Mouse (Mus musculus) intestine, embryonic 14.5 days (tissue): ENCODE measurements around the gene Ffar2. TPM values are rescaled to one million over a fixed set of nuclear protein-coding genes. Genes with fewer than 3 reads are reported as not detected.
"Not testable (repeated sequence)": the region's sequence is repeated elsewhere in the genome, so short reads cannot be mapped to it uniquely, and the experiment has no call there.

Experiments
- ATAC-seq: fragments of 200-750 bp; cut with Nextera tagmentation; replicated peaks from 2 replicates; pipeline ENCODE4 v1.8.0; 2017; ENCODE audit warnings: low read depth, moderate number of reproducible peaks, moderate TSS enrichment, moderate library complexity; ENCODE audit not compliant: low FRiP score, low TSS enrichment
- DNase-seq: peaks from one replicate; pipeline ENCODE4 v3.0.0-alpha.2; 2018; ENCODE audit warnings: low spot score
- H3K27ac ChIP-seq: fragments of 300-500 bp; sonication (generic); 2 replicates; pipeline ENCODE4 v1.5.1; 2014; ENCODE audit warnings: low read depth, mild to moderate bottlenecking, control low read depth
- H3K27me3 ChIP-seq: fragments of 300-500 bp; sonication (generic); replicated peaks from 2 replicates; pipeline ENCODE4 v1.6.1; 2014; ENCODE audit warnings: low read length, control low read depth; ENCODE audit not compliant: control insufficient read depth, insufficient read depth
- H3K36me3 ChIP-seq: fragments of 300-500 bp; sonication (generic); 2 replicates; pipeline ENCODE4 v1.6.1; 2014; ENCODE audit warnings: low read length, control low read depth; ENCODE audit not compliant: control insufficient read depth, insufficient read depth
- H3K4me1 ChIP-seq: fragments of 300-500 bp; sonication (generic); replicated peaks from 2 replicates; pipeline ENCODE4 v1.6.1; 2014; ENCODE audit warnings: low read length, control low read depth, mixed read lengths; ENCODE audit not compliant: control insufficient read depth, insufficient read depth
- H3K4me2 ChIP-seq: fragments of 300-500 bp; sonication (generic); 2 replicates; pipeline ENCODE4 v1.6.1; 2014; ENCODE audit warnings: low read length
- H3K4me3 ChIP-seq: fragments of 300-500 bp; sonication (generic); 2 replicates; pipeline ENCODE4 v1.5.1; 2014; ENCODE audit warnings: low read depth, low read length, control low read depth, mixed read lengths
- H3K9ac ChIP-seq: fragments of 300-500 bp; sonication (generic); 2 replicates; pipeline ENCODE4 v1.6.1; 2014; ENCODE audit warnings: mild to moderate bottlenecking, low read length
- H3K9me3 ChIP-seq: fragments of 300-500 bp; sonication (generic); 2 replicates; pipeline ENCODE4 v1.6.1; 2016; ENCODE audit warnings: low read length, control low read depth; ENCODE audit not compliant: control insufficient read depth
- WGBS: fragments of 180-500 bp; shearing (Covaris S2); extraction: QIAGEN DNeasy Blood & Tissue Kit; methylation state at CpG from one replicate; pipeline ENCODE4 v1.1.7; 2014; 5-methylcytosine and 5-hydroxymethylcytosine counted together
- polyA plus RNA-seq: library from polyadenylated mRNA; unstranded; fragments of >200 nt; fragmentation: Nextera tagmentation; extraction: Ambion mirVana; gene quantifications from 2 replicates; pipeline ENCODE4 v1.2.1, GENCODE M21; 2014

The Ffar2 gene
- polyA plus RNA-seq, 1 experiment from 2014 or later = 5.9 TPM

DNA sequence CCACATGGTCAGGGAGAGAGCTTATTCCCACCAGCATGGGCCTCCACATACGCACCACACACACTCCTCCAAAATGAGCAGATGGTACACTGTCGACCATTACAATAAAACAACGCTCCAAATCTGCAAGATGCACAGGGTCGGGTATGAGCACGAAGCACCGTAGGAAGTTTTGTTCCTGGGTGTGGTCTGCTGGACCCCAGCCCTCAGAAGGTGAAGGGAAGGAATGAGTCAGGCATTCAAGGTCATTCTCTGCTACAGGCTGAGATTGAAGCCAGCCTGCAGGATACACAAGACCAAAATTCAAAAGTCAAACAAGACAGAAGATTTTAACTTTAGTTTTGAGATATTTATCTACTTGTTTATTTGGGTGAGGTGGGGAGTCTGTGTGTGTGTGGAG is 24.4 kb upstream of the Ffar2 start:
- H3K27ac ChIP-seq = no peak overlapping the region
- DNase-seq (no peak), ATAC-seq (no peak)
- H3K27me3 ChIP-seq = no peaks in the 10 kb centered on the region
- H3K4me2 ChIP-seq = no peak overlapping the region
- H3K36me3 ChIP-seq = no peaks in the 10 kb centered on the region
- no peak overlapping the region for H3K9ac ChIP-seq
- no peaks in the 10 kb centered on the region for H3K9me3 ChIP-seq
- H3K4me1 ChIP-seq = no peaks in the 10 kb centered on the region
- 70% methylated on average over 6 of the region's 6 CpGs for WGBS
- no peak overlapping the region for H3K4me3 ChIP-seq

DNA sequence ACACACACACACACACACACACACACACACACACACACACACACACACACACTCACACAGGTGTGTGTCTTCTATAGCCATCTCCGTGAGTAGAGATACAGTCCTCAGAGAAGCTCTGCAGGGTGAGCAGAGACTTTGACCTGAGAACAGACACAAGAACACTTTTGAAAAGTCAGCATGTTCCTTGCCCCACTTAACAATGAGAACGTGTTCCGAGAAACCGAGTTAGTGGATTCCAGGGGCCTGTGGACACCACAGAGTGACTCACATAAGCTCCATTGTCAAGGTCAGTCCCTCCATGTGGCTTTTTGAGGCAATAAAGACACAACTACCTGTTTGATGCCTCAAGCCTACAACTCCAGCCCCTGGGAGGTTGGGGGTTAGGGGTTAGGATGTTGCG is 23.8 kb upstream of the Ffar2 start:
- H3K9me3 ChIP-seq = no peaks in the 10 kb centered on the region
- 63% methylated on average over 5 of the region's 5 CpGs for WGBS
- H3K9ac ChIP-seq = no peak overlapping the region
- no peaks in the 10 kb centered on the region for H3K36me3 ChIP-seq
- DNase-seq (no peak), ATAC-seq (no peak)
- no peaks in the 10 kb centered on the region for H3K27me3 ChIP-seq
- H3K4me2 ChIP-seq = no peak overlapping the region
- H3K4me3 ChIP-seq = no peak overlapping the region
- no peaks in the 10 kb centered on the region for H3K4me1 ChIP-seq
- H3K27ac ChIP-seq = no peak overlapping the region

DNA sequence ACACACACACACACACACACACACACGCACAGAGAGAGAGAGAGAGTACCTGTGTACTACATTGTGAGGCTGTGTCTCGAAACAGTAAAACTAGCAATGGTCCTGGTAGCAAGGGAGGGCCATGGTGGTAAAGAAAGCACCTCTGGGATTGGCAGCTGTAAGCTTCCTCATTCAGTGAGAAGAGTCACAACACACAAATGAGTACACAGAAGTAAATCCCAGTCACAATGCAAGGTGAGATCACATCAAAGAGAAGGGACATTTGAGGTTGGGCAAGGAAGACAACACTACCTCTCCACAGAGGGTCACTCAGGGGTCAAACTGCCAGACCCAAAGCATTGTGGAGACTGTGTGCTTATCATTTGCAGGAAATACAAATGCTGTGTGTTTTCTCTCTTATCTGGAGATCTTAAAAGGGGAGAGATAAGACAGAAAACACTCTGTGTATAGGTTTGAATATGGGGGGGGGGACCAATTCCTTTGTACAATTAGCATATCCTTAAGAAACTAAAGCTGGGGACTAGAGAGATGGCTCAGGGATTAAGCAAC is 23.0 kb upstream of the Ffar2 start:
- WGBS = 59% methylated on average over 2 of the region's 2 CpGs
- Histone ChIP-seq H3K36me3 (no peaks in the 10 kb centered on the region), H3K4me2 (no peak overlapping the region), H3K27ac (no peak overlapping the region), H3K9ac (no peak overlapping the region), H3K4me3 (no peak overlapping the region), H3K9me3 (no peaks in the 10 kb centered on the region), H3K27me3 (no peaks in the 10 kb centered on the region), H3K4me1 (no peaks in the 10 kb centered on the region)
- no peak for ATAC-seq
- DNase-seq = no peak

DNA sequence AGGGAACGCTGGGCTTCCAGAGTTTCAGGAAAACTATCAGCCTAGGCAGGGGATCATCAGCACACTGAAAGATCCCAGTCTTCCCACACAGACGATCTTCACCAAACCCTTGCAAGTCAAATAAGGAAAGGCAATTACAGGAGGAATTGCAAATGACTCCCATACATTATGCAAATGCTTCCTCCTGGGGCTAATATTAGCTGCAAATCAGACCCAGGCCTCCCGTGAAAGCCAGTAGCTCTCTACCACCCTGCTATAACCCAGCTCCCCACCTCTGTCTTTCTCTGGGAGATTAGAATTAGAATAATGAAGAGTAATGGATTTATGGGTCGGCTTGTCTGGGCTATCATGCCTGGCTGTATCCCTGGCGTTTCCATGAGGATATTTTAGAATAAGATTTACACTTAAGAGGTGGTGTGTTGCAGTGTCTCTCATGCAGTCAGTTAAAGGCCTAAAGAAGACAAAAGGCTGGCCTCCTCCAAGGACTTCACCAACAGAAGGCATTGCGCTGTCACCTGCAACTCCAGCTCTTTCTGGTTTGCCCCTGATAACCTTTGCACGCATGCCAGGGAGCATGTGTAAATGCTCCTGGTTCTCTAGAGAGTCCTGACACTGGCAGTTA is 21.2 kb upstream of the Ffar2 start:
- H3K9ac ChIP-seq = no peak overlapping the region
- ATAC-seq (no peak), DNase-seq (no peak)
- H3K27ac ChIP-seq = no peak overlapping the region
- peaks cover 4% of the 10 kb centered on the region for H3K4me1 ChIP-seq
- H3K36me3 ChIP-seq = no peaks in the 10 kb centered on the region
- no peaks in the 10 kb centered on the region for H3K27me3 ChIP-seq
- H3K9me3 ChIP-seq = no peaks in the 10 kb centered on the region
- WGBS = 25% methylated on average over 7 of the region's 7 CpGs
- H3K4me3 ChIP-seq = no peak overlapping the region
- no peak overlapping the region for H3K4me2 ChIP-seq

DNA sequence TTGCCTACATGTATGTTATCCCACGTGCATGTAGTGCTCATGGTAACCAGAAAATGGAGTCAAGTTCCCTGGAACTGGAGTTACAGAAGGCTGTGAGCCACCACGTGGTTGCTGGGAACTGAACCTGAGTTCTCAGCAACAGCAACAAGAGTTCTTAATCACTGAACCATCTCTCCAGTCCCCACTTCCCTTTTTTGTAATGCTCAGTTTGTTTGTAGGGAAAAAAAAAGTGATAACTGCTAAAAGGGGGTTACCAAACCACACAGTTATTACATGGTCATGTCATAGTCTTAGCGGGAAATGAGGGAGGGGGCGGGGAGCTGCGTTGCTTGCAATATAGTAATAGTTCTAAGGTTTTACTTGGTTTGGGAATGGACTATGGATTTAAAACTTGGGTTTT is 18.5 kb upstream of the Ffar2 start:
- ATAC-seq = no peak
- H3K27ac ChIP-seq = no peak overlapping the region
- H3K4me3 ChIP-seq = no peak overlapping the region
- no peaks in the 10 kb centered on the region for H3K36me3 ChIP-seq
- no peaks in the 10 kb centered on the region for H3K27me3 ChIP-seq
- no peaks in the 10 kb centered on the region for H3K9me3 ChIP-seq
- peaks cover 4% of the 10 kb centered on the region for H3K4me1 ChIP-seq
- no peak overlapping the region for H3K4me2 ChIP-seq
- no peak for DNase-seq
- no peak overlapping the region for H3K9ac ChIP-seq
- 83% methylated on average over 5 of the region's 5 CpGs for WGBS

GRCm38 (mm10) chr7:30841379-30841778 is 17.8 kb upstream of the Ffar2 start:
- no peaks in the 10 kb centered on the region for H3K36me3 ChIP-seq
- H3K9me3 ChIP-seq = no peaks in the 10 kb centered on the region
- H3K4me3 ChIP-seq = no peak overlapping the region
- WGBS = 68% methylated on average over 4 of the region's 4 CpGs
- H3K27me3 ChIP-seq = no peaks in the 10 kb centered on the region
- no peak overlapping the region for H3K27ac ChIP-seq
- DNase-seq (no peak), ATAC-seq (no peak)
- no peak overlapping the region for H3K4me2 ChIP-seq
- H3K4me1 ChIP-seq = peaks cover 4% of the 10 kb centered on the region
- no peak overlapping the region for H3K9ac ChIP-seq

- DNase-seq (no peak), ATAC-seq (no peak)
- H3K9ac ChIP-seq = no peak overlapping the region
- no peak overlapping the region for H3K4me3 ChIP-seq
- H3K4me2 ChIP-seq = no peak overlapping the region
- H3K9me3 ChIP-seq = no peaks in the 10 kb centered on the region
- H3K27me3 ChIP-seq = no peaks in the 10 kb centered on the region
- no peak overlapping the region for H3K27ac ChIP-seq
- H3K4me1 ChIP-seq = peaks cover 4% of the 10 kb centered on the region
- no peaks in the 10 kb centered on the region for H3K36me3 ChIP-seq
- 71% methylated on average over 3 of the region's 3 CpGs for WGBS
These were observed 16.7 kb upstream of the Ffar2 start for GRCm38 (mm10) chr7:30840306-30840705.

- no peak overlapping the region for H3K4me3 ChIP-seq
- peaks cover 4% of the 10 kb centered on the region for H3K4me1 ChIP-seq
- ATAC-seq (no peak), DNase-seq (no peak)
- H3K27me3 ChIP-seq = no peaks in the 10 kb centered on the region
- no peak overlapping the region for H3K9ac ChIP-seq
- no peaks in the 10 kb centered on the region for H3K9me3 ChIP-seq
- H3K27ac ChIP-seq = no peak overlapping the region
- no peak overlapping the region for H3K4me2 ChIP-seq
- H3K36me3 ChIP-seq = no peaks in the 10 kb centered on the region
These were observed 13.7 kb upstream of the Ffar2 start for GRCm38 (mm10) chr7:30837277-30837676.

DNA sequence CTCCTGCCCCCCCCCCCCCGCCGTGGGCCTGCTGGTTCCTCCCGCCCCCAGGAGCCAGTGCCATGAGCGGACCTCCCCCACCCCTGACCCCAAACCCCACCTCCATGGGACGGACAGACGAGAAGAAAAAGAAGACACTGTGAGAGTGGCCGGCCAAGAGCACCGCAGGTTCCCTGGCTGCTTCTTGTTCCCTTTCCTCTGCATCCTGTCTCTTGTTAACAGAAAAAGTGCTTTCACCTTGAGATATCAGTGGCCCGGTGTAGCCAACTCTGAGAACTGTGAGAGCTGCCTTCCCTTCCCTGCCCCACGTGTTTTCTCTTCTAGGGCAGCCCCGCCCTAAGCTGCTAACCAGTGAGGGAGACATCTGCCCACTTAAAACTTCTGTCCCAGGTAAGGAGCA is 9.1 kb upstream of the Ffar2 start:
- not testable (repeated sequence) for H3K9ac ChIP-seq, H3K27ac ChIP-seq, H3K4me2 ChIP-seq, H3K4me3 ChIP-seq, H3K27me3 ChIP-seq, H3K36me3 ChIP-seq, DNase-seq, H3K4me1 ChIP-seq, H3K9me3 ChIP-seq, ATAC-seq
- 49% methylated on average over 8 of the region's 11 CpGs for WGBS
